Mouse (Mus musculus) kidney, adult 10 weeks (tissue): ENCODE data around the gene Zfp62. TPM values are rescaled to one million over a fixed set of nuclear protein-coding genes. Genes with fewer than 3 reads are reported as not detected.

Source experiments
- polyA plus RNA-seq: library from polyadenylated mRNA; stranded (reverse); fragments of 350-450 nt; fragmentation: Illumina TruSeq; extraction: RNeasy Lipid Tissue Mini Kit (QIAGEN cat#74804); gene quantifications from one replicate; pipeline ENCODE4 v1.2.3, GENCODE M21; 2014; ENCODE audit warnings: low read depth, low replicate concordance

Zfp62 gene
- polyA plus RNA-seq = 91.5 TPM

DNA sequence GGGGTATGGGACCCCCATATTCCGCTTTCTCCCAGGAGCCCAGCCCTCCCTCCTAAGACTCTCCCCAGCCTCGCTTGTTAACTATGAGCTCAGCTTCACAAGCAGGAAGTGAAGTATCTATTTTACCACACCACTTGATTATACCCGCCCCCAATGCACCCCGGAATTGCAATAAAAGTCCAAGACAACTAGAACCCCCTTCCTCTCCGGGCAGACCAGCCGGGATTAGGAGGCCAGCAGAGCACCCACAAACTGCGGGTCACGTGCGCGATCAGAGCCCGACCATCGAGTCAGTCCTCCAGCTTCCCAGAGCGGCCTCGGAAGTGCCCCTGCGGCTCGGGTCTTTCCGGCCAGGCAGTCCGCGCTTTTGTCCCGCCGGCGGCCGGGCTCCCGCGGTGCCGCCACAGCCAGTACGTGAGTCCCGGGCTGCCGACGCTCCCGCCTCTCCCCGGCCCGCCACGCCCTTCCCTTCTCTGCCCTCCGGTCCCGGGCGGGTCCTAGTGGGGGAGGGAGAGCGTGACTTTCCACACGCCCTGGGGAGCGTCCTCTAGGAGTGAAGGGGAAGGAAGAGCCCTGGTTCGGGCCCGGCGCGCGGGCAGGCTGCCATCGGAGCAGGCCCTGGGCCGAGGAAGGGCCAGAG is at the start of gene Zfp62:
Gene Zfp62 (plus strand): TSS at position 164 of the 640 bp plus-strand sequence.

GRCm38 (mm10) chr11:49154077-49154476 is 49.0 kb upstream of the Zfp62 start, which contains the start of gene Olfr1394:
TSS of gene Olfr1394 (plus strand) at chr11:49154377.

DNA sequence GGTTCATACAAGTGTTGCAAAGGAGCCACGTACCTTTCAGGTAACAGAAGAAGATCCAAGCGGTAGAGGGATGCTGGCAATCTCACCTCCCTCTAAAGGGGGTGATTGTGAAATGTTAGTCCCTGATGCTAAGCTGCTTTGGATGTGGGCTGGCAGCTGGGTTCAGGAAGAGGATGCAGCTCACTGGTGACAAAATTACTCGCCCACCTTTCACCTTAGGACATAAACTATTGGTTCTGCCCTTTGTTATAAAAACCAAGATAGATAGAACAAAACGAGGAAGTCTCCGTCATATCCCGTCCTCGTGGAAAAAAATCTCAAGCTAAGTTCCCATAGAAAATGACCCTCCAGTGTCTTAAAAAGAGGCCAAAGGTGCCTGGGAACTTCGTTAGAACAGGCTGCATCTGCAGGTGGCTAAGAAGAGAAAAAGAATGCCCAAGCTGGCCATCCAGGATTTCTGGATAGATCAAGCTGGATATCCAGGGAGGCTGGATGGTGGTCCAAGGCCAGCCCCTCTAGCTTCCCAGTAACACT is 16.1 kb upstream of the Zfp62 start, which contains the start of gene Btnl9:
Gene Btnl9 (minus strand): TSS at position 205 of the 534 bp plus-strand sequence.

GRCm38 (mm10) chr11:49243727-49244594 is 40.9 kb downstream of the Zfp62 start, which contains the start of gene Mgat1:
TSS of gene Mgat1 (plus strand) at chr11:49244191.

Other genes starting within 250 kb of the Zfp62 start
- gene Olfr56, start 224.4 kb upstream of the Zfp62 start, polyA plus RNA-seq = 0.49 TPM
- gene 9930111J21Rik1, start 223.9 kb upstream of the Zfp62 start, polyA plus RNA-seq = 2.4 TPM
- 0.49 TPM for gene Gm12185, start 211.1 kb upstream of the Zfp62 start, polyA plus RNA-seq
- 20.9 TPM for gene Tgtp1, start 209.1 kb upstream of the Zfp62 start, polyA plus RNA-seq
- 12.1 TPM for gene 9930111J21Rik2, start 152.1 kb upstream of the Zfp62 start, polyA plus RNA-seq
- 15.1 TPM for gene Tgtp2, start 139.1 kb upstream of the Zfp62 start, polyA plus RNA-seq
- 7.9 TPM for gene Ifi47, start 126.7 kb upstream of the Zfp62 start, polyA plus RNA-seq
- 2.2 TPM for gene Olfr1396, start 88.4 kb upstream of the Zfp62 start, polyA plus RNA-seq
- gene Olfr1395, start 61.0 kb upstream of the Zfp62 start, polyA plus RNA-seq = not detected
- gene Olfr1394, start 48.9 kb upstream of the Zfp62 start, polyA plus RNA-seq = not detected
- gene Btnl9, start 16.1 kb upstream of the Zfp62 start, polyA plus RNA-seq = 20.0 TPM
- 38.5 TPM for gene Mgat1, start 40.9 kb downstream of the Zfp62 start, polyA plus RNA-seq
- 1.4 TPM for gene Olfr1393, start 75.0 kb downstream of the Zfp62 start, polyA plus RNA-seq
- 0.24 TPM for gene Olfr1392, start 82.0 kb downstream of the Zfp62 start, polyA plus RNA-seq
- not detected for gene Olfr10, start 101.4 kb downstream of the Zfp62 start, polyA plus RNA-seq
- not detected for gene Olfr1391, start 119.5 kb downstream of the Zfp62 start, polyA plus RNA-seq
- not detected for gene Olfr1390, start 131.9 kb downstream of the Zfp62 start, polyA plus RNA-seq
- not detected for gene Olfr1389, start 219.8 kb downstream of the Zfp62 start, polyA plus RNA-seq
- not detected for gene Olfr1388, start 233.3 kb downstream of the Zfp62 start, polyA plus RNA-seq